Mouse (Mus musculus): Measurements from ENCODE around the gene Clip3. TPM values are rescaled to one million over a fixed set of nuclear protein-coding genes. Genes with fewer than 3 reads are reported as not detected.

Clip3 gene
- total and polyA plus RNA-seq, 2 experiments from 2014 or later = 140 to 144 TPM

- TF ChIP-seq CTCF (IDR thresholded peaks at IDR 0.05) = no peak
- peak overlapping the region; percentile 61 for H3K9ac ChIP-seq (replicated peaks; ENCODE audit: low read length, poor library complexity, severe bottlenecking)
- peak overlapping the region; percentile 65 for H3K4me3 ChIP-seq (ENCODE audit: low read depth, low read length)
- WGBS = under 1% methylated on average over 20 of the region's 20 CpGs
- 0 out of 2 replicates have a peak, but pooled peaks cover 2% of the 10 kb centered on the region for H3K4me1 ChIP-seq (ENCODE audit: insufficient read depth, low read length)
- peak overlapping the region; percentile 91 for H3K4me2 ChIP-seq (ENCODE audit: low read depth, low read length, poor library complexity, severe bottlenecking)
- H3K27ac ChIP-seq (ENCODE audit: low read depth, low read length) = peak overlapping the region; percentile 98
- H3K36me3 ChIP-seq (ENCODE audit: insufficient read depth, low read length) = no peaks in the 10 kb centered on the region
- H3K9me3 ChIP-seq (ENCODE audit: low read length) = no peaks in the 10 kb centered on the region
- H3K27me3 ChIP-seq (ENCODE audit: insufficient read depth, low read length) = no peaks in the 10 kb centered on the region
- peak; percentile 89 for ATAC-seq (ENCODE audit: low FRiP score)
- peak; percentile 96 for DNase-seq (ENCODE audit: low spot score)
These were observed 10.8 kb upstream of the Clip3 start for GRCm38 (mm10) chr7:30280670-30281138.

GRCm38 (mm10) chr7:30281522-30281921, 10.0 kb upstream of the Clip3 start:
- WGBS = 78% methylated on average over 4 of the region's 4 CpGs
- H3K4me2 ChIP-seq (ENCODE audit: low read depth, low read length, poor library complexity, severe bottlenecking) = peak overlapping the region; percentile 91; the same call in 1 of the 2 replicates
- DNase-seq (ENCODE audit: low spot score) (no peak), ATAC-seq (ENCODE audit: low FRiP score) (no peak)
- no peaks in the 10 kb centered on the region for H3K27me3 ChIP-seq (ENCODE audit: insufficient read depth, low read length)
- H3K9ac ChIP-seq (replicated peaks; ENCODE audit: low read length, poor library complexity, severe bottlenecking) = no peak overlapping the region
- 0 out of 2 replicates have a peak, but pooled peaks cover 2% of the 10 kb centered on the region for H3K4me1 ChIP-seq (ENCODE audit: insufficient read depth, low read length)
- H3K27ac ChIP-seq (ENCODE audit: low read depth, low read length) = peak overlapping the region; percentile 98
- TF ChIP-seq CTCF (IDR thresholded peaks at IDR 0.05) = no peak
- no peaks in the 10 kb centered on the region for H3K9me3 ChIP-seq (ENCODE audit: low read length)
- peak overlapping the region; percentile 65; the same call in 1 of the 2 replicates for H3K4me3 ChIP-seq (ENCODE audit: low read depth, low read length)
- H3K36me3 ChIP-seq (ENCODE audit: insufficient read depth, low read length) = no peaks in the 10 kb centered on the region

- no peaks in the 10 kb centered on the region for H3K9me3 ChIP-seq (ENCODE audit: low read length)
- no peaks in the 10 kb centered on the region for H3K27me3 ChIP-seq (ENCODE audit: insufficient read depth, low read length)
- no peak for TF ChIP-seq CTCF (IDR thresholded peaks at IDR 0.05)
- H3K4me1 ChIP-seq (ENCODE audit: insufficient read depth, low read length) = 0 out of 2 replicates have a peak, but pooled peaks cover 2% of the 10 kb centered on the region
- H3K27ac ChIP-seq (ENCODE audit: low read depth, low read length) = no peak overlapping the region
- DNase-seq (ENCODE audit: low spot score) (no peak), ATAC-seq (ENCODE audit: low FRiP score) (no peak)
- H3K36me3 ChIP-seq (ENCODE audit: insufficient read depth, low read length) = no peaks in the 10 kb centered on the region
- no peak overlapping the region for H3K9ac ChIP-seq (replicated peaks; ENCODE audit: low read length, poor library complexity, severe bottlenecking)
- H3K4me3 ChIP-seq (ENCODE audit: low read depth, low read length) = no peak overlapping the region
- WGBS = 81% methylated on average over 7 of the region's 7 CpGs
- H3K4me2 ChIP-seq (ENCODE audit: low read depth, low read length, poor library complexity, severe bottlenecking) = no peak overlapping the region
These were observed 8.8 kb upstream of the Clip3 start for GRCm38 (mm10) chr7:30282740-30283139.

DNA sequence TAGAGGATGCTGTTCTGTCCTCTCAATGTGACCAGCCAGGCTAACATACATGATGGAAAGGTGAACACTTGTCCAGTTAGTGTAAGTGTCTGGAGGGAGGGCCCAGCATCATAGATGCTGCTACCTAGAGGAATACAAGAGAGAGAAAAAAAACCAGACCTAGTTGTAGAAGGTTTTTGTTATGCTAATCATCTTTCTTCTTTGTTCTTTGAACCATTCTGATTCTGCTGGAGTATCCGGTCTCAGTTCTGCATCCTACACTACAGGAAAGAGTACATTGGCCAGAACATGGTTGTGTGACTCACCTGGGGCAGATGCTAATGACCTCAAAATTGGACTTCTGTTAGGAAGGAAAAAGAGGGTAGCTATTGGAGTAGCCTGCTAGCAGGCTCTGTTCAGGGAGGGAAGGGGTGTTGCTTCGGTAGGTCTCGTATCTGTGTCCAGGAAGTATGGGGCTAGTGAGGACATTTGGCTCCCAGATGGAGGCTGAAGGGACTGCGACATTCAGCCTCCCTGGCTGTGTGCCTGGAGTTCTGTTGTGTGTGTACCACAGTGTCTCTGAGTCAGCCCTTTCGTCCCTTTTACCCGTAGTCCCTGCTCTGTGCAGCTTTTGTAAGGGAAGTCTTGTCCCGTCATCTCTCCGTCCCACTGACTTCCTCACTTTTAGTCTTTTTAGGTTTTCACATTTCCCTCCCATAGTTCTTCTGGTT, 4.7 kb upstream of the Clip3 start:
- Histone ChIP-seq H3K27me3 (ENCODE audit: insufficient read depth, low read length) (no peaks in the 10 kb centered on the region), H3K4me3 (ENCODE audit: low read depth, low read length) (no peak overlapping the region), H3K9ac (replicated peaks; ENCODE audit: low read length, poor library complexity, severe bottlenecking) (no peak overlapping the region), H3K36me3 (ENCODE audit: insufficient read depth, low read length) (no peaks in the 10 kb centered on the region), H3K4me1 (ENCODE audit: insufficient read depth, low read length) (no peaks in the 10 kb centered on the region), H3K9me3 (ENCODE audit: low read length) (no peaks in the 10 kb centered on the region), H3K4me2 (ENCODE audit: low read depth, low read length, poor library complexity, severe bottlenecking) (no peak overlapping the region), H3K27ac (ENCODE audit: low read depth, low read length) (no peak overlapping the region)
- 51% methylated on average over 8 of the region's 8 CpGs for WGBS
- ATAC-seq (ENCODE audit: low FRiP score) (no peak), DNase-seq (ENCODE audit: low spot score) (peak; percentile 54)
- TF ChIP-seq CTCF (IDR thresholded peaks at IDR 0.05) = no peak

- DNase-seq (ENCODE audit: low spot score) = no peak
- no peaks in the 10 kb centered on the region for H3K27me3 ChIP-seq (ENCODE audit: insufficient read depth, low read length)
- H3K36me3 ChIP-seq (ENCODE audit: insufficient read depth, low read length) = no peaks in the 10 kb centered on the region
- no peak overlapping the region for H3K9ac ChIP-seq (replicated peaks; ENCODE audit: low read length, poor library complexity, severe bottlenecking)
- no peaks in the 10 kb centered on the region for H3K9me3 ChIP-seq (ENCODE audit: low read length)
- no peak overlapping the region for H3K4me3 ChIP-seq (ENCODE audit: low read depth, low read length)
- ATAC-seq (ENCODE audit: low FRiP score) = no peak
- no peak overlapping the region for H3K27ac ChIP-seq (ENCODE audit: low read depth, low read length)
- no peak overlapping the region for H3K4me2 ChIP-seq (ENCODE audit: low read depth, low read length, poor library complexity, severe bottlenecking)
- TF ChIP-seq CTCF (IDR thresholded peaks at IDR 0.05) = no peak
- 70% methylated on average over 6 of the region's 6 CpGs for WGBS
- H3K4me1 ChIP-seq (ENCODE audit: insufficient read depth, low read length) = peaks cover 4% of the 10 kb centered on the region; the same call in 1 of the 2 replicates
These were observed 3.5 kb upstream of the Clip3 start for GRCm38 (mm10) chr7:30288046-30288445.

DNA sequence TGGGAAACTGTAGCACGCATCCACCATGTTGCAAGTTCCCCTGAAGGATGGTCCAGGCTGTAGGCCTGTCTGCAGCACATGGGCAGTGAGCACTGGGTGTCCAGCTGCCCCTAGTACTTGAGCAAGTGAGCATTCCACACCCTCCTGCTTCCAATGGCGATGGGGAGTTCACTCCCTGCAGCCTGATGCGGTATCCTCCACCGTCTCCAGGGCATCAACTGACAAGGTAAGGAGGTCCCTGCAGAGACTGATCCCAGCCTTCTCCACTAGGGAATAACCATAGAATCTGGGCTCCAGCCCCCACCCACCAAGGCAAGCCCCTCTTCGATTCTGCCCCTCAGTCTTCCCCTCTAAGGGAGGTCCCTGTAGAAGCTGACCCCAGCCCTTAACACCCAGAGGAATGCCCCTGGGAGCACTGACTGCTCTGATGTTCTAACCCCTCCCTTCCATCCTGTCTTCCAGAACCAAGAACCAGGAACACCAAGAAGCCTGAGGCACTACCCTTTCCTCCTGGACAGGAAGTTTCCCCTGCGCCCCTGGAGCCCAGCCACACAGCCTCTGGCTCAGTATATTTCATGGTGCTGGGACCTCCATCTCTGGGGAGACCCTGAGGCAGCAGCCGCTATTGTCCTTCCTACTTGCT, 2.3 kb upstream of the Clip3 start:
- no peaks in the 10 kb centered on the region for H3K36me3 ChIP-seq (ENCODE audit: insufficient read depth, low read length)
- peaks cover 10% of the 10 kb centered on the region; the same call in 1 of the 2 replicates for H3K4me1 ChIP-seq (ENCODE audit: insufficient read depth, low read length)
- no peaks in the 10 kb centered on the region for H3K27me3 ChIP-seq (ENCODE audit: insufficient read depth, low read length)
- H3K9me3 ChIP-seq (ENCODE audit: low read length) = no peaks in the 10 kb centered on the region
- DNase-seq (ENCODE audit: low spot score) (no peak), ATAC-seq (ENCODE audit: low FRiP score) (no peak)
- no peak overlapping the region for H3K9ac ChIP-seq (replicated peaks; ENCODE audit: low read length, poor library complexity, severe bottlenecking)
- no peak overlapping the region for H3K27ac ChIP-seq (ENCODE audit: low read depth, low read length)
- WGBS = 74% methylated on average over 7 of the region's 7 CpGs
- H3K4me2 ChIP-seq (ENCODE audit: low read depth, low read length, poor library complexity, severe bottlenecking) = no peak overlapping the region
- TF ChIP-seq CTCF (IDR thresholded peaks at IDR 0.05) = no peak
- H3K4me3 ChIP-seq (ENCODE audit: low read depth, low read length) = no peak overlapping the region

Data from midbrain, postnatal 0 days (tissue).